Mouse (Mus musculus) intestine, embryonic 14.5 days (tissue): ENCODE data around the gene Glo1. TPM values are rescaled to one million over a fixed set of nuclear protein-coding genes. Genes with fewer than 3 reads are reported as not detected.
"Not testable (repeated sequence)": the region's sequence is repeated elsewhere in the genome, so short reads cannot be mapped to it uniquely, and the experiment has no call there.

Experiments
- ATAC-seq: fragments of 200-750 bp; cut with Nextera tagmentation; replicated peaks from 2 replicates; pipeline ENCODE4 v1.8.0; 2017; ENCODE audit warnings: low read depth, moderate number of reproducible peaks, moderate TSS enrichment, moderate library complexity; ENCODE audit not compliant: low FRiP score, low TSS enrichment
- DNase-seq: peaks from one replicate; pipeline ENCODE4 v3.0.0-alpha.2; 2018; ENCODE audit warnings: low spot score
- H3K27ac ChIP-seq: fragments of 300-500 bp; sonication (generic); 2 replicates; pipeline ENCODE4 v1.5.1; 2014; ENCODE audit warnings: low read depth, mild to moderate bottlenecking, control low read depth
- H3K27me3 ChIP-seq: fragments of 300-500 bp; sonication (generic); replicated peaks from 2 replicates; pipeline ENCODE4 v1.6.1; 2014; ENCODE audit warnings: low read length, control low read depth; ENCODE audit not compliant: control insufficient read depth, insufficient read depth
- H3K36me3 ChIP-seq: fragments of 300-500 bp; sonication (generic); 2 replicates; pipeline ENCODE4 v1.6.1; 2014; ENCODE audit warnings: low read length, control low read depth; ENCODE audit not compliant: control insufficient read depth, insufficient read depth
- H3K4me1 ChIP-seq: fragments of 300-500 bp; sonication (generic); replicated peaks from 2 replicates; pipeline ENCODE4 v1.6.1; 2014; ENCODE audit warnings: low read length, control low read depth, mixed read lengths; ENCODE audit not compliant: control insufficient read depth, insufficient read depth
- H3K4me2 ChIP-seq: fragments of 300-500 bp; sonication (generic); 2 replicates; pipeline ENCODE4 v1.6.1; 2014; ENCODE audit warnings: low read length
- H3K4me3 ChIP-seq: fragments of 300-500 bp; sonication (generic); 2 replicates; pipeline ENCODE4 v1.5.1; 2014; ENCODE audit warnings: low read depth, low read length, control low read depth, mixed read lengths
- H3K9ac ChIP-seq: fragments of 300-500 bp; sonication (generic); 2 replicates; pipeline ENCODE4 v1.6.1; 2014; ENCODE audit warnings: mild to moderate bottlenecking, low read length
- H3K9me3 ChIP-seq: fragments of 300-500 bp; sonication (generic); 2 replicates; pipeline ENCODE4 v1.6.1; 2016; ENCODE audit warnings: low read length, control low read depth; ENCODE audit not compliant: control insufficient read depth
- WGBS: fragments of 180-500 bp; shearing (Covaris S2); extraction: QIAGEN DNeasy Blood & Tissue Kit; methylation state at CpG from one replicate; pipeline ENCODE4 v1.1.7; 2014; 5-methylcytosine and 5-hydroxymethylcytosine counted together
- polyA plus RNA-seq: library from polyadenylated mRNA; unstranded; fragments of >200 nt; fragmentation: Nextera tagmentation; extraction: Ambion mirVana; gene quantifications from 2 replicates; pipeline ENCODE4 v1.2.1, GENCODE M21; 2014

Glo1 gene
- polyA plus RNA-seq, 1 experiment from 2014 or later = 233 TPM

- ATAC-seq = no peak
- 93% methylated on average over 6 of the region's 6 CpGs for WGBS
- no peak for DNase-seq
These were observed 26.3 kb upstream of the Glo1 start for GRCm38 (mm10) chr17:30653010-30653409.

GRCm38 (mm10) chr17:30648770-30649169, 22.1 kb upstream of the Glo1 start:
- no peak overlapping the region for H3K4me3 ChIP-seq
- H3K4me2 ChIP-seq = no peak overlapping the region
- H3K9me3 ChIP-seq = peaks cover 5% of the 10 kb centered on the region; the same call in 1 of the 2 replicates
- H3K36me3 ChIP-seq = no peaks in the 10 kb centered on the region
- no peak overlapping the region for H3K27ac ChIP-seq
- no peaks in the 10 kb centered on the region for H3K4me1 ChIP-seq
- no peak overlapping the region for H3K9ac ChIP-seq
- DNase-seq (no peak), ATAC-seq (no peak)
- no peaks in the 10 kb centered on the region for H3K27me3 ChIP-seq
- 92% methylated on average over 3 of the region's 3 CpGs for WGBS

More at GRCm38 (mm10) chr17:30653010-30653409, 26.3 kb upstream of the Glo1 start:
- no peak overlapping the region for H3K4me2 ChIP-seq
- no peaks in the 10 kb centered on the region for H3K36me3 ChIP-seq
- H3K4me1 ChIP-seq = no peaks in the 10 kb centered on the region
- no peak overlapping the region for H3K9ac ChIP-seq
- no peak overlapping the region for H3K27ac ChIP-seq
- peaks cover 5% of the 10 kb centered on the region; the same call in 1 of the 2 replicates for H3K9me3 ChIP-seq
- no peaks in the 10 kb centered on the region for H3K27me3 ChIP-seq
- H3K4me3 ChIP-seq = no peak overlapping the region

GRCm38 (mm10) chr17:30640896-30641295, 14.2 kb upstream of the Glo1 start:
- Histone ChIP-seq H3K36me3 (no peaks in the 10 kb centered on the region), H3K27ac (no peak overlapping the region), H3K9ac (no peak overlapping the region), H3K4me2 (no peak overlapping the region), H3K4me1 (no peaks in the 10 kb centered on the region), H3K27me3 (no peaks in the 10 kb centered on the region), H3K4me3 (no peak overlapping the region), H3K9me3 (no peaks in the 10 kb centered on the region)
- no peak for ATAC-seq
- DNase-seq = no peak
- WGBS = 86% methylated on average over 5 of the region's 5 CpGs

GRCm38 (mm10) chr17:30638996-30639395, 12.3 kb upstream of the Glo1 start:
- no peak overlapping the region for H3K27ac ChIP-seq
- H3K9me3 ChIP-seq = no peaks in the 10 kb centered on the region
- no peak overlapping the region for H3K4me2 ChIP-seq
- no peaks in the 10 kb centered on the region for H3K27me3 ChIP-seq
- no peaks in the 10 kb centered on the region for H3K4me1 ChIP-seq
- ATAC-seq (no peak), DNase-seq (no peak)
- H3K9ac ChIP-seq = no peak overlapping the region
- H3K36me3 ChIP-seq = no peaks in the 10 kb centered on the region
- no peak overlapping the region for H3K4me3 ChIP-seq
- 51% methylated on average over 2 of the region's 2 CpGs for WGBS

GRCm38 (mm10) chr17:30637714-30638113, 11.0 kb upstream of the Glo1 start:
- 38% methylated on average over 1 of the region's 1 CpGs for whole genome bisulfite sequencing
- Histone ChIP-seq H3K36me3 (no peaks in the 10 kb centered on the region), H3K4me1 (no peaks in the 10 kb centered on the region)

GRCm38 (mm10) chr17:30635367-30635766, 8.7 kb upstream of the Glo1 start:
- Histone ChIP-seq H3K4me2 (peak overlapping the region; percentile 39), H3K36me3 (no peaks in the 10 kb centered on the region), H3K9ac (peak overlapping the region; percentile 20; the same call in 1 of the 2 replicates), H3K27me3 (no peaks in the 10 kb centered on the region), H3K27ac (no peak overlapping the region), H3K4me3 (peak overlapping the region; percentile 20), H3K9me3 (no peaks in the 10 kb centered on the region), H3K4me1 (no peaks in the 10 kb centered on the region)
- no peak for ATAC-seq
- 21% methylated on average over 16 of the region's 17 CpGs for WGBS
- peak; percentile 65 for DNase-seq

More at GRCm38 (mm10) chr17:30637714-30638113, 11.0 kb upstream of the Glo1 start:
- H3K27me3 ChIP-seq = no peaks in the 10 kb centered on the region
- H3K9me3 ChIP-seq = no peaks in the 10 kb centered on the region
- H3K4me3 ChIP-seq = no peak overlapping the region
- no peak for ATAC-seq
- H3K9ac ChIP-seq = no peak overlapping the region
- no peak for DNase-seq
- no peak overlapping the region for H3K4me2 ChIP-seq
- H3K27ac ChIP-seq = no peak overlapping the region

- H3K9me3 ChIP-seq, H3K4me1 ChIP-seq, H3K36me3 ChIP-seq, H3K9ac ChIP-seq, H3K4me3 ChIP-seq, H3K4me2 ChIP-seq, DNase-seq, ATAC-seq, H3K27me3 ChIP-seq, H3K27ac ChIP-seq: not testable (repeated sequence)
- no CpG with 5 or more reads among the region's 20 CpGs for WGBS
These were observed 2.5 kb downstream of the Glo1 start, which contains the start of gene Dnah8 for GRCm38 (mm10) chr17:30624132-30624531. Gene Dnah8, plus strand, starts transcription at chr17:30624354.

- no peaks in the 10 kb centered on the region for H3K4me1 ChIP-seq
- 83% methylated on average over 3 of the region's 3 CpGs for WGBS
These were observed 3.5 kb downstream of the Glo1 start for GRCm38 (mm10) chr17:30623200-30623599.

GRCm38 (mm10) chr17:30621450-30621849, 5.2 kb downstream of the Glo1 start:
- no peak overlapping the region for H3K27ac ChIP-seq
- 71% methylated on average over 4 of the region's 4 CpGs for WGBS
- ATAC-seq = no peak

More at GRCm38 (mm10) chr17:30623200-30623599, 3.5 kb downstream of the Glo1 start:
- DNase-seq (no peak), ATAC-seq (no peak)
- Histone ChIP-seq H3K9ac (no peak overlapping the region), H3K36me3 (no peaks in the 10 kb centered on the region), H3K4me3 (no peak overlapping the region), H3K4me2 (no peak overlapping the region), H3K27ac (no peak overlapping the region), H3K27me3 (no peaks in the 10 kb centered on the region), H3K9me3 (no peaks in the 10 kb centered on the region)

More at GRCm38 (mm10) chr17:30621450-30621849, 5.2 kb downstream of the Glo1 start:
- Histone ChIP-seq H3K4me2 (no peak overlapping the region), H3K9me3 (no peaks in the 10 kb centered on the region), H3K9ac (no peak overlapping the region), H3K27me3 (no peaks in the 10 kb centered on the region), H3K36me3 (no peaks in the 10 kb centered on the region), H3K4me1 (no peaks in the 10 kb centered on the region), H3K4me3 (no peak overlapping the region)
- DNase-seq = no peak
